Mouse (Mus musculus) brain, embryonic 14.5 days (tissue): ENCODE measurements at regions not wholly inside any gene's neighbourhood (a gene's known extent, or its start where the extent isn't known, plus 50 kb on each side); places are given as distances from the start of the nearest gene placed in this dataset.

Experiments used
- CTCF ChIP-seq: fragments of 200-500 bp; IDR thresholded peaks from 2 replicates; pipeline ENCODE4 v1.5.1; 2012; ENCODE audit warnings: inconsistent platforms, mild to moderate bottlenecking, moderate library complexity, borderline replicate concordance; ENCODE audit not compliant: insufficient read depth, insufficient read length; ENCODE audit errors: extremely low read depth
- POLR2A ChIP-seq: fragments of 200-500 bp; IDR thresholded peaks from 2 replicates; pipeline ENCODE4 v1.6.1; 2012; ENCODE audit warnings: mild to moderate bottlenecking, inconsistent platforms, borderline replicate concordance; ENCODE audit not compliant: poor library complexity, insufficient read depth, insufficient read length, severe bottlenecking; ENCODE audit errors: extremely low read depth

DNA sequence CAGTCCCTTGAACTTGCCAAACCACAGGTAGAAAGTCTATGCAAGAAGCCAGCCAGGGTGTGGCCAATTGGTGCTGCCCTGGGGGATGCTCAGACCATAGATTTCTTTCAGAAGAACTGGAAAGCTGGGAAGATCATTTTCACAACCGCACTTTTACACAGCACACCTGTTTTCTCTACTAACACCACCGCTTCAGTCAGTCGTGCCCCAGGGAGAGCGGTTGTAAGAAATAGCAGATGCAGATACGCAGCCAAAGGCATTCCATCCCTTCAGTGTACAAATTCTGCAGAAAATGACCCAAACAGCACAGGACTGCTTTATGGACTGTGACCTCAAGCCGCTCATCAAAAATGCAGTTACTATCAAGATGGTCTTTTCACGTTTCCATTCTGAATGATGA lies 134.6 kb upstream of the Cdkn3 start:
- TF ChIP-seq CTCF (no peak), POLR2A (no peak)
